Mouse (Mus musculus): ENCODE measurements at regions not wholly inside any gene's neighbourhood (a gene's known extent, or its start where the extent isn't known, plus 50 kb on each side); places are given as distances from the start of the nearest gene placed in this dataset.
A peak's percentile ranks its signal among the peaks of the same experiment; 100 is the strongest.

DNA sequence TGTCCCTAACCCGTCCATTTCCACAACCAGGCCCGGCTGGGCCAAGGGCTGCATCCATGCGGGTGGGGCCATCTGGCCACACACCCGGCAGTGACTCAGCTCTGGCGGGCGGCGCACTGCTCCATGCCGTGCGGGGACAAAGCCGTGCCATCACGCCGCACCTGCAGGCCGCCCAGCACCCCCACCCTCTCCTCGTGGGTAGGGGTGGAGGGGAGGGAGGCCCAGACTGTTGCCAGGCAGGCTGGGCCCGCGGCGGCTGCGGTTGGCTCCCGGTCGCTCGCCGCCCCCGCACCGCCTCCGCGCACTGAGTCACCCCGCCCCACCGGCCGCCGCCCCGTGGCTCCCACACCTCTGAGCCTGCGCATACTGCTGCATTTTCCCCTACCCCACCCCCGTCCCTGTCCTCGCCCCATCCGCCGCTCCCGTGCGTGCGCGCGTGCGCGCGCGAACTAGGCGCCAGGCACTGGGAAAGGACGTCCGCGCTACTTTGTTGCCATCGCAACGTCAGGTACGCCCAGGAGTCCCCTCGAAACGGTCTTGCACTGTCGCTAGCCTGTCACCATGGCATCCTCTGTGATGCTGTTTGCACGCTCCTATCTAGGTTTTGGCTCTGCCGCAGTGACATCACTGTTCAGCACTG, 68.9 kb downstream of the Zfp706 start:
- Histone ChIP-seq H3K27ac (ENCODE audit: control insufficient read depth, insufficient read depth, low read depth, low read length) (peak overlapping the region; percentile 58), H3K36me3 (ENCODE audit: control insufficient read depth, insufficient read depth, low read length) (no peaks in the 10 kb centered on the region), H3K4me3 (ENCODE audit: control insufficient read depth, low read depth, low read length) (peak overlapping the region; percentile 88), H3K4me1 (ENCODE audit: control insufficient read depth, insufficient read depth, low read length) (peaks cover 14% of the 10 kb centered on the region), H3K27me3 (ENCODE audit: control insufficient read depth, insufficient read depth, low read length) (no peaks in the 10 kb centered on the region)
- TF ChIP-seq POLR2A (IDR thresholded peaks at IDR 0.05; ENCODE audit: control insufficient read depth, low read depth, low read length) (peak; percentile 63), CTCF (IDR thresholded peaks at IDR 0.05; ENCODE audit: control insufficient read depth, insufficient read depth, insufficient replicate concordance, low read depth, low read length) (no peak)

DNA sequence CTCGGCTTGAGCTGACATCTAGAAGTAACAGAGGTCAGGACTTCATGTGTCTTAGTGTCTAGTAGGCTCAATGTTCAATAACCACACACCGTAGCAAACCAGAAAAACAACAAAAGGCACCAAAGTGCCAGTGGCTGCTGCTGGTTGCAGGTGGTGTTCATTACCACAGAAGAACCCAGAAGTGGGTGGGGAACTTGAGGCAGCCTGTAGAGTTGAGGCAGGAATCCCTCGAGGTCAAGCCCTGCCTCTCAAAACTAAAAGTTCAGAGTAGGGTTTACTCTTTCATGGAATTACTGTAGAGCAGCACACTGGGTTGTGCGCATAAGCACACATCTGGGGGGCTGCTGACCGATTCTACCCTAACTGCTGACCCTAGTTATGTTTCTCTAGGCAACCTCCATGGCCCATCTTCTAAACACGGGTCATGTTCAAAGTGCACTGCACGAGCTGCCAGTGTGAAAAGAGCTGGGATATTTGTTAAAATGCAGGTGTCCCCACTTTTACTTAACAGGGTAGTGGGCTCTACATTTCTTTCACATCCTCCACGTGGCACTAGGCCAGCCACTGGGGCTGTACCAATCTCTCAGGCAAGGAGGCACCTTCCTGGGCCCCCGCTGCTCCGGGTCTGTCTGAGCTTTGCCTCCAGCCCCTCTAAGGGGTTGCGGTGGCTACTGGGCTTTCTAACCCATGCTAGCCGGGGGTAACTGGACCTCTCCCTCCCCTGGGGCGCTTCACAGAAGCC, 69.6 kb downstream of the Zfp706 start:
- H3K27ac ChIP-seq (ENCODE audit: control insufficient read depth, insufficient read depth, low read depth, low read length) = peak overlapping the region; percentile 58
- no peaks in the 10 kb centered on the region for H3K27me3 ChIP-seq (ENCODE audit: control insufficient read depth, insufficient read depth, low read length)
- no peaks in the 10 kb centered on the region for H3K36me3 ChIP-seq (ENCODE audit: control insufficient read depth, insufficient read depth, low read length)
- H3K4me3 ChIP-seq (ENCODE audit: control insufficient read depth, low read depth, low read length) = peak overlapping the region; percentile 88
- TF ChIP-seq CTCF (IDR thresholded peaks at IDR 0.05; ENCODE audit: control insufficient read depth, insufficient read depth, insufficient replicate concordance, low read depth, low read length) (no peak), POLR2A (IDR thresholded peaks at IDR 0.05; ENCODE audit: control insufficient read depth, low read depth, low read length) (no peak)
- peaks cover 14% of the 10 kb centered on the region for H3K4me1 ChIP-seq (ENCODE audit: control insufficient read depth, insufficient read depth, low read length)

DNA sequence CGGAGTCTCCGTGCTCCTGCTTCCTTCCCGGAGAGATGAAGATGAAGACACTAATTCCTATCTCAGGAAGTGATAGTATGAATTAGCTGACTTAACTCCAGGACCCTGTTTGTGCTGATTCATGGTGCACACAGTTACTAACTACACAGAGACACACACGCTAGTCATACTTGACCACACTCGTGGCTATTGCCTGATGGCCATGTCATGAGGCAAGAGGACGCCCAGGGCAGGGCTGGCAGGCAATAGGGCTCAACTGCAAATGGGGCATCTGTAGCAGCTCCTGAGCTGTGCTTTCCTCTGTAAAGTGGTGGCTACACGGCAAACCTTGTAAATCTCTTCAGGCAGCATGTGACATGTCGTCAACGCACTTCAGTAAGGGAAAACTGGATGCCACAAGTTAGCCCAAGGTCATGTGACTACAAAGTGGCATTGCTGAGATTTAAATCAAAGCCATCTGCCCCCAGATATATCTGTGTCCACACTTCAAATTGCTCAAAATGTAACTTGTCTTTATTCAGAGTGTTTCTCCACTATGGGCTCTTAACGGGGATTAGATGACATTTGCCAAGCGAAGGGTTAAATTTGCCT, 70.4 kb downstream of the Zfp706 start:
- Histone ChIP-seq H3K4me3 (ENCODE audit: control insufficient read depth, low read depth, low read length) (no peak overlapping the region), H3K27me3 (ENCODE audit: control insufficient read depth, insufficient read depth, low read length) (no peaks in the 10 kb centered on the region), H3K4me1 (ENCODE audit: control insufficient read depth, insufficient read depth, low read length) (peaks cover 14% of the 10 kb centered on the region), H3K27ac (ENCODE audit: control insufficient read depth, insufficient read depth, low read depth, low read length) (no peak overlapping the region), H3K36me3 (ENCODE audit: control insufficient read depth, insufficient read depth, low read length) (no peaks in the 10 kb centered on the region)
- TF ChIP-seq CTCF (IDR thresholded peaks at IDR 0.05; ENCODE audit: control insufficient read depth, insufficient read depth, insufficient replicate concordance, low read depth, low read length) = no peak

DNA sequence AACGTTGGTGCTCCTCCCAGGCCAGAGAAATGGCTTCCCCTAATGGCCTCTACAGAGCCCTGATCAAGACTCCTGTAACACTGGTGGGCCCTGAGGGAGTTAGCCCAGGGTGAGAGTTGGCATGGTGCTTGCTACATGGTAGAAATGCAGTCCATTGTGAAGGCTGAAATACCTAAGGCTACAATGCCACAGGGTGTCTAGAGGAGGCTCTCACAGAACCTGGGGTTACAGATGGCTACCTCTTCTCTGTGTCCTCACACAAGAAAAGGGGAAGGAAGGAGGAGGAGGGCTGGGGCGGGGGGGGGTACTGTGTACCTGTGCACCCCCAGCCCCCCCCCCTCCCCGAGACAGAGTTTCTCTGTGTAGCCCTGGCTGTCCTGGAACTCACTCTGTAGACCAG, 72.8 kb downstream of the Zfp706 start:
- Histone ChIP-seq H3K27me3 (ENCODE audit: control insufficient read depth, insufficient read depth, low read length) (no peaks in the 10 kb centered on the region), H3K36me3 (ENCODE audit: control insufficient read depth, insufficient read depth, low read length) (no peaks in the 10 kb centered on the region), H3K4me1 (ENCODE audit: control insufficient read depth, insufficient read depth, low read length) (peaks cover 14% of the 10 kb centered on the region), H3K4me3 (ENCODE audit: control insufficient read depth, low read depth, low read length) (no peak overlapping the region), H3K27ac (ENCODE audit: control insufficient read depth, insufficient read depth, low read depth, low read length) (no peak overlapping the region)
- no peak for TF ChIP-seq CTCF (IDR thresholded peaks at IDR 0.05; ENCODE audit: control insufficient read depth, insufficient read depth, insufficient replicate concordance, low read depth, low read length)
- TF ChIP-seq POLR2A (IDR thresholded peaks at IDR 0.05; ENCODE audit: control insufficient read depth, low read depth, low read length) = no peak

DNA sequence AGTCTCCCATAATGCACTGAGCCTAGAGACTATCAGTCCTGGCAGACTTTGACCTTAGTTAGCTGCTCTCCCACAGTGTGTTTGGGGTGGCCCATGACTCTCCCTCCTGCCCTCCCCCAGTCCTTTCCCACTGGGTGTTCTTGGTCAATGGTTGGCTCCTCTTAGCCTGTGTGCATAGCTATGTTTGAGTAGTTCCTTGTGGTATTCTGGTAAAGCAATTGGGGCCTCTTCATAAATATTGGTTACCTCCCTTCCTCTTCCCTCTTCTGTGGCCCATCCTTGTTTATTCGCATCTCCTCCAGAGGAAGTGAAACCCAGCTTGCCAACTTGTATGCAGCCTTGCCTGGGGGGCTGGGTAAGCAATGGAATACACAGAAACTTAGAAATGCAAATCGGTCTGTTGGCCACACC, 74.0 kb downstream of the Zfp706 start:
- Histone ChIP-seq H3K4me1 (ENCODE audit: control insufficient read depth, insufficient read depth, low read length) (peaks cover 11% of the 10 kb centered on the region), H3K27me3 (ENCODE audit: control insufficient read depth, insufficient read depth, low read length) (no peaks in the 10 kb centered on the region), H3K36me3 (ENCODE audit: control insufficient read depth, insufficient read depth, low read length) (no peaks in the 10 kb centered on the region), H3K27ac (ENCODE audit: control insufficient read depth, insufficient read depth, low read depth, low read length) (no peak overlapping the region), H3K4me3 (ENCODE audit: control insufficient read depth, low read depth, low read length) (no peak overlapping the region; the same call in none of the 2 replicates)
- TF ChIP-seq POLR2A (IDR thresholded peaks at IDR 0.05; ENCODE audit: control insufficient read depth, low read depth, low read length) = no peak
- no peak for TF ChIP-seq CTCF (IDR thresholded peaks at IDR 0.05; ENCODE audit: control insufficient read depth, insufficient read depth, insufficient replicate concordance, low read depth, low read length)

DNA sequence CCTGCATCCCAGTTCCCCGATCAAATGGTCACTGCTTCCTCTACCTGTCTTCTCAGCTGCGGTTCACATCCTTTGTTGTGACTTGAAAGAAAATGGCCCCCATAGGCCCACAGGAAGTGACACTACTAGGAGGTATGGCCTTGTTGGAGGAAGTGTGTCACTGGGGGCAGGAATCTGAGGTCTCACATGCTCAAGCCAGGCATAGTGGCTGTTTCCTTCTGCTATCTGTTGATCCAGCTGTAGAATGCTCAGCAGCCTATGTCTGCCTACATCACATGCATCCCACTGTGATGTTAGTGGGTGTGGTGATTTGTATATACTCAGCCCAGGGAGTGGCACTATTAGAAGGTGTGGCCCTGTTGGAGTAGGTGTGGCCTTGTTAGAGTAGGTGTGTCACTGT, 76.1 kb downstream of the Zfp706 start:
- Histone ChIP-seq H3K27me3 (ENCODE audit: control insufficient read depth, insufficient read depth, low read length) (no peaks in the 10 kb centered on the region), H3K36me3 (ENCODE audit: control insufficient read depth, insufficient read depth, low read length) (no peaks in the 10 kb centered on the region), H3K4me3 (ENCODE audit: control insufficient read depth, low read depth, low read length) (peak overlapping the region; percentile 71), H3K27ac (ENCODE audit: control insufficient read depth, insufficient read depth, low read depth, low read length) (peak overlapping the region; percentile 12), H3K4me1 (ENCODE audit: control insufficient read depth, insufficient read depth, low read length) (peaks cover 7% of the 10 kb centered on the region)
- no peak for TF ChIP-seq CTCF (IDR thresholded peaks at IDR 0.05; ENCODE audit: control insufficient read depth, insufficient read depth, insufficient replicate concordance, low read depth, low read length)
- no peak; the same call in 1 of the 2 replicates for TF ChIP-seq POLR2A (IDR thresholded peaks at IDR 0.05; ENCODE audit: control insufficient read depth, low read depth, low read length)

DNA sequence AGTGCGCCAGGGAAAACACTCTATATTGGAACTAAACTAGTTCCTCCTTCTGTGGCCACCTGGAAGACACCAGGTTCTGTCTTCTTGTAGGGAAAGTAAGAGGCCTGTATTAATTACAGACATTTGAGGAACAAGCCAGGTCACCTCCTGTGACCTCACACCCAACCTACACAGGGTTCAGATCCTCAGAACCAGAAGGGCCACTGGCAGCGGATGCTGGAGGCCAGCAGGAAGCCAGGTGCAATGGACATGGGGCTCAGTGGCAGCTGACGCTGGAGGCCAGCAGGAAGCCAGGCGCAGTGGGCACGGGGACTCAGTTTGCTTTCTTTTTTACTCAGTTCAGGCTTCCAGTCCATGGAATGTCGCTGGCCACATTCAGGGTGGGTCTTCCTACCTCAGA, 77.1 kb downstream of the Zfp706 start:
- Histone ChIP-seq H3K36me3 (ENCODE audit: control insufficient read depth, insufficient read depth, low read length) (no peaks in the 10 kb centered on the region), H3K27me3 (ENCODE audit: control insufficient read depth, insufficient read depth, low read length) (no peaks in the 10 kb centered on the region), H3K27ac (ENCODE audit: control insufficient read depth, insufficient read depth, low read depth, low read length) (peak overlapping the region; percentile 12), H3K4me1 (ENCODE audit: control insufficient read depth, insufficient read depth, low read length) (peaks cover 7% of the 10 kb centered on the region), H3K4me3 (ENCODE audit: control insufficient read depth, low read depth, low read length) (peak overlapping the region; percentile 71)
- TF ChIP-seq POLR2A (IDR thresholded peaks at IDR 0.05; ENCODE audit: control insufficient read depth, low read depth, low read length) = peak; percentile 24; the same call in 1 of the 2 replicates
- no peak for TF ChIP-seq CTCF (IDR thresholded peaks at IDR 0.05; ENCODE audit: control insufficient read depth, insufficient read depth, insufficient replicate concordance, low read depth, low read length)

All from testis, adult 2 months (tissue).